Mouse (Mus musculus): ENCODE data around the gene Zfp69. TPM values are rescaled to one million over a fixed set of nuclear protein-coding genes. Genes with fewer than 3 reads are reported as not detected.
A peak's percentile ranks its signal among the peaks of the same experiment; 100 is the strongest.

The Zfp69 gene
- polyA plus RNA-seq, 1 experiment, result 1.3 TPM

DNA sequence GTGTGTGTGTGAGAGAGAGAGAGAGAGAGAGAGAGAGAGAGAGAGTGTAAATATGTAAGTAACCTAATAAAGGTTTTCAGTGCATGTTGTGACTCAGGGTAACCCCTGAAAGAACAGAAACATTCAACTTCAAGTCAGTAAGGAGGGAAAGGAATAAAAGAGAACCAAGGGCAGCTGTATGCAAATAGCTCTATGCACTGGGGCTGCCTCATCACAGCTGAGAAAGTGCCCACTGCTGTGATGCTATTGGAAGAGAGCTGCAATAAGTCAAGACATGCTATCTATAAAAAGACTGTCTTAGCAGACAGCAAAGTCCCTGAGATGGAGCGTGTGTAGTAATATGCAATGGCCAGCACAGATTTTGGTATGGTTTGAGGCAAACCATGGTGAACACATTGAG, 2.2 kb upstream of the Zfp69 start:
- no peak for DNase-seq
- no peaks in the 10 kb centered on the region for H3K27me3 ChIP-seq (replicated peaks; ENCODE audit: control insufficient read depth, insufficient read depth, low read length)
- H3K4me1 ChIP-seq (ENCODE audit: control insufficient read depth, insufficient read depth, low read length), result peaks cover 6% of the 10 kb centered on the region
- no peaks in the 10 kb centered on the region for H3K36me3 ChIP-seq (ENCODE audit: control insufficient read depth, insufficient read depth, low read length)
- TF ChIP-seq CTCF (conservative IDR thresholded peaks at IDR 0.05; ENCODE audit: insufficient read depth, insufficient read length, low read depth, low read length) (no peak), POLR2A (IDR thresholded peaks at IDR 0.05; ENCODE audit: low read depth, low read length) (no peak)
- WGBS, result 94% methylated on average over 1 of the region's 1 CpGs
- no peak overlapping the region for H3K27ac ChIP-seq (ENCODE audit: insufficient read depth, low read depth, low read length)
- H3K4me3 ChIP-seq (ENCODE audit: insufficient read depth, low read depth, low read length), result no peak overlapping the region

DNA sequence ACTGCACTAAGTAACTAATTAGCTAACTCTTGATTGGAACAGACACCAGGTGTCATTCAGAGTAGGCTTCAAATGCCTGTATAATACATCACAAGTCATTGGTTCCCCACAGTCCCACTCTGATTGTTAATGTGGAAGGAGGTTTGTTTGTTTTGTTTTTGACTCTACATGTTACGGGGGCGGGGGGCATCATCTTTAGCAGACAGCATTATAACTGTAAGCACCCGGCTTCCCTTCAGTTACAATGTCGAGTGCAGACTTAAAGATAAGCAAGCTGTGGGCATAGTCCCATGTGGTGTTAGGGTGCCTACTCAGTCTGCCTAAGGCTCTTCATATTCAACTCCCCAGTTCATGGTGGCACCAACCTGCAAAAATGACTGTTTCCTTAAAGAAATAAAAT, 1.5 kb upstream of the Zfp69 start:
- 79% methylated on average over 4 of the region's 4 CpGs for WGBS
- TF ChIP-seq POLR2A (IDR thresholded peaks at IDR 0.05; ENCODE audit: low read depth, low read length), result no peak
- no peak for TF ChIP-seq CTCF (conservative IDR thresholded peaks at IDR 0.05; ENCODE audit: insufficient read depth, insufficient read length, low read depth, low read length)
- H3K27ac ChIP-seq (ENCODE audit: insufficient read depth, low read depth, low read length), result no peak overlapping the region
- H3K36me3 ChIP-seq (ENCODE audit: control insufficient read depth, insufficient read depth, low read length), result no peaks in the 10 kb centered on the region
- H3K4me3 ChIP-seq (ENCODE audit: insufficient read depth, low read depth, low read length), result no peak overlapping the region
- no peak for DNase-seq
- no peaks in the 10 kb centered on the region for H3K27me3 ChIP-seq (replicated peaks; ENCODE audit: control insufficient read depth, insufficient read depth, low read length)
- H3K4me1 ChIP-seq (ENCODE audit: control insufficient read depth, insufficient read depth, low read length), result peaks cover 6% of the 10 kb centered on the region

GRCm38 (mm10) chr4:120952163-120952562, 664 bp upstream of the Zfp69 start:
- no peak overlapping the region for H3K27ac ChIP-seq (ENCODE audit: insufficient read depth, low read depth, low read length)
- TF ChIP-seq POLR2A (IDR thresholded peaks at IDR 0.05; ENCODE audit: low read depth, low read length) (no peak), CTCF (conservative IDR thresholded peaks at IDR 0.05; ENCODE audit: insufficient read depth, insufficient read length, low read depth, low read length) (no peak)
- WGBS, result 17% methylated on average over 6 of the region's 6 CpGs
- DNase-seq, result peak; percentile 23
- H3K4me3 ChIP-seq (ENCODE audit: insufficient read depth, low read depth, low read length), result no peak overlapping the region; the same call in none of the 2 replicates
- H3K36me3 ChIP-seq (ENCODE audit: control insufficient read depth, insufficient read depth, low read length), result no peaks in the 10 kb centered on the region
- no peaks in the 10 kb centered on the region for H3K27me3 ChIP-seq (replicated peaks; ENCODE audit: control insufficient read depth, insufficient read depth, low read length)
- peaks cover 6% of the 10 kb centered on the region for H3K4me1 ChIP-seq (ENCODE audit: control insufficient read depth, insufficient read depth, low read length)

GRCm38 (mm10) chr4:120950763-120951427, 604 bp downstream of the Zfp69 start:
- Histone ChIP-seq H3K27ac (ENCODE audit: insufficient read depth, low read depth, low read length) (peak overlapping the region; percentile 12), H3K27me3 (replicated peaks; ENCODE audit: control insufficient read depth, insufficient read depth, low read length) (no peaks in the 10 kb centered on the region), H3K36me3 (ENCODE audit: control insufficient read depth, insufficient read depth, low read length) (no peaks in the 10 kb centered on the region; the same call in 1 of the 2 replicates), H3K4me3 (ENCODE audit: insufficient read depth, low read depth, low read length) (peak overlapping the region; percentile 70), H3K4me1 (ENCODE audit: control insufficient read depth, insufficient read depth, low read length) (peaks cover 6% of the 10 kb centered on the region)
- 3% methylated on average over 20 of the region's 20 CpGs for WGBS
- TF ChIP-seq POLR2A (IDR thresholded peaks at IDR 0.05; ENCODE audit: low read depth, low read length) (no peak), CTCF (conservative IDR thresholded peaks at IDR 0.05; ENCODE audit: insufficient read depth, insufficient read length, low read depth, low read length) (no peak)
- no peak for DNase-seq

- peak overlapping the region; percentile 84 for H3K27ac ChIP-seq (ENCODE audit: insufficient read depth, low read depth, low read length)
- H3K4me1 ChIP-seq (ENCODE audit: control insufficient read depth, insufficient read depth, low read length), result peaks cover 6% of the 10 kb centered on the region
- H3K27me3 ChIP-seq (replicated peaks; ENCODE audit: control insufficient read depth, insufficient read depth, low read length), result no peaks in the 10 kb centered on the region
- WGBS, result 34% methylated on average over 3 of the region's 3 CpGs
- TF ChIP-seq CTCF (conservative IDR thresholded peaks at IDR 0.05; ENCODE audit: insufficient read depth, insufficient read length, low read depth, low read length) (no peak), POLR2A (IDR thresholded peaks at IDR 0.05; ENCODE audit: low read depth, low read length) (no peak)
- peak overlapping the region; percentile 32; the same call in 1 of the 2 replicates for H3K4me3 ChIP-seq (ENCODE audit: insufficient read depth, low read depth, low read length)
- peak; percentile 70 for DNase-seq
- peaks cover 1% of the 10 kb centered on the region; the same call in 1 of the 2 replicates for H3K36me3 ChIP-seq (ENCODE audit: control insufficient read depth, insufficient read depth, low read length)
Observed at GRCm38 (mm10) chr4:120948938-120949337, 2.6 kb downstream of the Zfp69 start.

DNA sequence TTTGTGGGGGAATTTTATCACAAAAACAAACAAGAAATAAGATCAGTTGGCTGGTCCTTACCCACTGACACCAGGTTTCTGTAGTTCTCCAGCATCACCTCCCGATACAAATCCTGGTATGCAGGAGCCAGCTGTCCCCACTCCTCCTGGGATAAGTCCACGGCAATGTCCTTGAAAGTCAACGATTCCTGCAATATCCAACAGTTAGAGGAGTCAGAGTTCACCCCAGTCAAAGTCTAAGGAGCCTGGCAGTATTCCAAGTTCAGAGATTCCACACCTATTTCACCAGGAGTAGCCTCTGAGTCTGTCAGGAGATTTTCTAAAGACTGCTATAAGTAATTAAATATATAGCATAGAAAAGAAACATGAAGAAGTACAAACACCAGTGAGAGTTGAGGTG, 16.5 kb downstream of the Zfp69 start:
- WGBS, result 40% methylated on average over 3 of the region's 3 CpGs
- H3K27ac ChIP-seq (ENCODE audit: insufficient read depth, low read depth, low read length), result no peak overlapping the region
- no peak for TF ChIP-seq POLR2A (IDR thresholded peaks at IDR 0.05; ENCODE audit: low read depth, low read length)
- TF ChIP-seq CTCF (conservative IDR thresholded peaks at IDR 0.05; ENCODE audit: insufficient read depth, insufficient read length, low read depth, low read length), result no peak
- no peaks in the 10 kb centered on the region for H3K27me3 ChIP-seq (replicated peaks; ENCODE audit: control insufficient read depth, insufficient read depth, low read length)
- H3K4me3 ChIP-seq (ENCODE audit: insufficient read depth, low read depth, low read length), result no peak overlapping the region
- no peaks in the 10 kb centered on the region for H3K36me3 ChIP-seq (ENCODE audit: control insufficient read depth, insufficient read depth, low read length)
- 0 out of 2 replicates have a peak, but pooled peaks cover 3% of the 10 kb centered on the region for H3K4me1 ChIP-seq (ENCODE audit: control insufficient read depth, insufficient read depth, low read length)
- DNase-seq, result peak; percentile 83

DNA sequence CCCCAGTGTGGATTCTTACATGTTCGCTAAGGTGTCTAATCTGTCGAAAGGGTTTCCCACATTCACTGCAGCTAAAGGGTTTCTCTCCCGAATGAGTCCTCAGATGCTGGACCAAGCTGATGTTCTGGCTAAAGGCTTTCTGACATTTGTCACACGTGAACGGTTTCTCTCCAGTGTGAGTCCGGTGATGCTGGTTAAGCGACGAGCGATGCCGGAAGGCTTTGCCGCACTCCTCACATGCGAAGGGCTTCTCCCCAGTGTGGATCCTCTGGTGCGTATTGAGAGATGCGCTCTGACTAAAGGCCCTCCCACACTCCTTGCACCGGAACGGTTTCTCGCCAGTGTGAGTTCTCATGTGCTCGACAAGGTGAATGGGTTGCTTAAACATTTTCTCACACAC, 20.8 kb downstream of the Zfp69 start:
- H3K27me3 ChIP-seq (replicated peaks; ENCODE audit: control insufficient read depth, insufficient read depth, low read length), result no peaks in the 10 kb centered on the region
- DNase-seq, result no peak
- no peak overlapping the region for H3K4me3 ChIP-seq (ENCODE audit: insufficient read depth, low read depth, low read length)
- 0 out of 2 replicates have a peak, but pooled peaks cover 3% of the 10 kb centered on the region for H3K4me1 ChIP-seq (ENCODE audit: control insufficient read depth, insufficient read depth, low read length)
- H3K36me3 ChIP-seq (ENCODE audit: control insufficient read depth, insufficient read depth, low read length), result no peaks in the 10 kb centered on the region
- no peak for TF ChIP-seq POLR2A (IDR thresholded peaks at IDR 0.05; ENCODE audit: low read depth, low read length)
- TF ChIP-seq CTCF (conservative IDR thresholded peaks at IDR 0.05; ENCODE audit: insufficient read depth, insufficient read length, low read depth, low read length), result no peak
- 95% methylated on average over 18 of the region's 18 CpGs for WGBS
- H3K27ac ChIP-seq (ENCODE audit: insufficient read depth, low read depth, low read length), result no peak overlapping the region
